Mouse (Mus musculus) intestine, embryonic 16.5 days (tissue): ENCODE data around the gene Hes3. TPM values are rescaled to one million over a fixed set of nuclear protein-coding genes. Genes with fewer than 3 reads are reported as not detected.

Experiments used
- ATAC-seq: fragments of 200-750 bp; cut with Nextera tagmentation; 2 replicates; pipeline ENCODE4 v1.8.0; 2017; ENCODE audit warnings: moderate TSS enrichment, moderate library complexity
- H3K27ac ChIP-seq: fragments of 300-500 bp; sonication (generic); 2 replicates; pipeline ENCODE4 v1.5.1; 2014; ENCODE audit warnings: mild to moderate bottlenecking, low read length
- H3K27me3 ChIP-seq: fragments of 300-500 bp; sonication (generic); replicated peaks from 2 replicates; pipeline ENCODE4 v1.6.1; 2014; ENCODE audit warnings: low read length, control low read depth, mixed read lengths; ENCODE audit not compliant: control insufficient read depth, insufficient read depth
- H3K36me3 ChIP-seq: fragments of 300-500 bp; sonication (generic); 2 replicates; pipeline ENCODE4 v1.6.1; 2014; ENCODE audit warnings: low read length, control low read depth; ENCODE audit not compliant: control insufficient read depth, insufficient read depth
- H3K4me1 ChIP-seq: fragments of 300-500 bp; sonication (generic); 2 replicates; pipeline ENCODE4 v1.6.1; 2014; ENCODE audit warnings: low read length, control low read depth, mixed read lengths; ENCODE audit not compliant: control insufficient read depth, insufficient read depth
- H3K4me2 ChIP-seq: fragments of 300-500 bp; sonication (generic); 2 replicates; pipeline ENCODE4 v1.6.1; 2014; ENCODE audit warnings: low read depth, low read length, control low read depth
- H3K4me3 ChIP-seq: fragments of 300-500 bp; sonication (generic); 2 replicates; pipeline ENCODE4 v1.5.1; 2014; ENCODE audit warnings: mild to moderate bottlenecking, low read length
- H3K9ac ChIP-seq: fragments of 300-500 bp; sonication (generic); 2 replicates; pipeline ENCODE4 v1.6.1; 2014; ENCODE audit warnings: low read depth, low read length
- H3K9me3 ChIP-seq: fragments of 300-500 bp; sonication (generic); 2 replicates; pipeline ENCODE4 v1.6.1; 2016; ENCODE audit warnings: low read length, control low read depth; ENCODE audit not compliant: control insufficient read depth
- WGBS: fragments of 180-500 bp; shearing (Covaris S2); extraction: QIAGEN DNeasy Blood & Tissue Kit; methylation state at CpG from one replicate; pipeline ENCODE4 v1.1.7; 2014; 5-methylcytosine and 5-hydroxymethylcytosine counted together
- polyA plus RNA-seq: library from polyadenylated mRNA; unstranded; fragments of >200 nt; fragmentation: Nextera tagmentation; extraction: Ambion mirVana; gene quantifications from 2 replicates; pipeline ENCODE4 v1.2.1, GENCODE M21; 2015

Hes3 gene
- polyA plus RNA-seq, 1 experiment from 2014 or later: not detected

DNA sequence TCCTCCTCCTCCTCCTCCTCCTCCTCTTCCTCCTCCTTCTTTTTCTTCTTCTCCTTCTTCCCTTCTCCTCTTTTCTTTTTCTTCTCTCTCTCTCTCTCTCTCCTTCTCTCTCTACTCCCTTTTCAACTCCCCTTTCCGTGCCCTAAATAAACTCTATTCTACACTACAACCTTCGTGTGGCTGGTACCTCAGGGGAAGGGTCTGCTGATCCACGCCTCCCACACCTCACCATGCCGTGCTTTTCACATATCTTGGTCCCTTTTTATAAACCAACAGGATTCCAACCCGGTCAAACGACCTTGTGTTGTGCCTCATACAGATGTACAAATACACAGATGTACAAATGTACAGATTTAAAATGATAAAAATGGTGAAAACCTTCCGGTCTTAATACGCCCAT, 4.9 kb upstream of the Hes3 start:
- peaks cover 17% of the 10 kb centered on the region for H3K27me3 ChIP-seq
- ATAC-seq: no peak
- peak overlapping the region; percentile 56 for H3K4me3 ChIP-seq
- peak overlapping the region; percentile 65 for H3K9ac ChIP-seq
- H3K4me2 ChIP-seq: peak overlapping the region; percentile 60
- H3K4me1 ChIP-seq: peaks cover 12% of the 10 kb centered on the region
- 6% methylated on average over 8 of the region's 8 CpGs for WGBS
- no peaks in the 10 kb centered on the region for H3K9me3 ChIP-seq
- H3K36me3 ChIP-seq: no peaks in the 10 kb centered on the region
- no peak overlapping the region for H3K27ac ChIP-seq

DNA sequence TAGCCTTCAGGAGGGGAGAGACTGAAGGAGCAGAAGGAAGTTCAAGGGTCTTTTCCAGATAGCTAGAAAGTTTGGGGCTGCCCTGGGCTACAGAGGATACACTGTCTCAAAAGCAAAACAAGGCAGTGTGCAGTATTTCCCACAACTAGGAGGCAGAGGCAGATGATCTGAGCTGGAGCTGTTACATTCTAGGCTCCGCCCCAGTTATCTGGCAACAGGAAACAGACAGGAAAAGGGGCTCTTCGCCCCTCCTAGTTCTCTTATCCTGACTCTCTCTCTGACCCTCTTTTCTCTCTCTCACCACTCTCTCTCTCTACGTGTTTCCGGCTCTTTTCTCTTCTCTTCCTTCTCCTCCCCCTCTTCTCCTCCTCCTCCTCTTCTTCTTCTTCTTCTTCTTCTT, 4.5 kb upstream of the Hes3 start:
- ATAC-seq: no peak
- H3K27me3 ChIP-seq: peaks cover 21% of the 10 kb centered on the region
- no peaks in the 10 kb centered on the region for H3K36me3 ChIP-seq
- 0 out of 2 replicates have a peak overlapping the region, but pooled peaks have one; percentile 17 for H3K9ac ChIP-seq
- H3K4me2 ChIP-seq: no peak overlapping the region
- whole genome bisulfite sequencing: 22% methylated on average over 4 of the region's 4 CpGs
- no peaks in the 10 kb centered on the region for H3K9me3 ChIP-seq
- H3K4me1 ChIP-seq: peaks cover 12% of the 10 kb centered on the region
- no peak overlapping the region; the same call in 1 of the 2 replicates for H3K27ac ChIP-seq
- no peak overlapping the region for H3K4me3 ChIP-seq

GRCm38 (mm10) chr4:152294188-152294929, 2.9 kb upstream of the Hes3 start:
- Histone ChIP-seq H3K27ac (0 out of 2 replicates have a peak overlapping the region, but pooled peaks have one; percentile 2), H3K9ac (no peak overlapping the region), H3K4me2 (no peak overlapping the region), H3K4me1 (peaks cover 16% of the 10 kb centered on the region), H3K4me3 (no peak overlapping the region), H3K9me3 (no peaks in the 10 kb centered on the region), H3K27me3 (peaks cover 35% of the 10 kb centered on the region), H3K36me3 (no peaks in the 10 kb centered on the region)
- no peak for ATAC-seq
- WGBS: 55% methylated on average over 10 of the region's 10 CpGs

- Histone ChIP-seq H3K4me3 (no peak overlapping the region), H3K27ac (no peak overlapping the region), H3K36me3 (no peaks in the 10 kb centered on the region), H3K4me1 (peaks cover 7% of the 10 kb centered on the region; the same call in 1 of the 2 replicates), H3K4me2 (no peak overlapping the region), H3K9me3 (no peaks in the 10 kb centered on the region), H3K9ac (no peak overlapping the region), H3K27me3 (peaks cover 50% of the 10 kb centered on the region)
- 16% methylated on average over 12 of the region's 12 CpGs for WGBS
- no peak for ATAC-seq
These were observed 772 bp upstream of the Hes3 start for GRCm38 (mm10) chr4:152292102-152292765.

- 23% methylated on average over 11 of the region's 11 CpGs for WGBS
- H3K27me3 ChIP-seq: peaks cover 62% of the 10 kb centered on the region
- no peak overlapping the region for H3K9ac ChIP-seq
- no peak for ATAC-seq
- H3K9me3 ChIP-seq: no peaks in the 10 kb centered on the region
- peaks cover 14% of the 10 kb centered on the region for H3K4me1 ChIP-seq
- H3K4me2 ChIP-seq: no peak overlapping the region
- H3K27ac ChIP-seq: no peak overlapping the region
- no peak overlapping the region for H3K4me3 ChIP-seq
- H3K36me3 ChIP-seq: no peaks in the 10 kb centered on the region
These were observed 471 bp downstream of the Hes3 start for GRCm38 (mm10) chr4:152290991-152291390.

DNA sequence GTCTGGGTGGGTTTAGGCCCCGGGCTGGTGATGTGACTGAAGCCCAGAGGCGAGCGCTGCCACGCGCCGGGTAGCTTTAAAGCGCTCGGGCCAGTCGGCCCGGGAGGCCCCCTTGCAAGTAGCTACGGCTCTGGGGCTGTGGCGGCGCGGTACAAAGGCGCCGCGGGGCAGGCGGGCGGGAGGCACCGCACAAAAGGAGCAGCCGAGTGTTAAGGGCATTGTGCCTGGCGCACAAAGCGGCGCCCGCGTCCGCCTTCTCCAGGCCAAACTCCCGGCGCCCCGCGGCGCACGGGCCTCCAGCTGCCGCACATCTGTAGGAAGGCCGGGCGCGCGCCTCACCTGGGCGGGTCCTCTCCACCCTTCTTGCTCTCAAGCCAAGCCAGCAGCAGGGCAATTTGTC, 1.1 kb downstream of the Hes3 start:
- H3K4me3 ChIP-seq: peak overlapping the region; percentile 24
- no peak overlapping the region for H3K9ac ChIP-seq
- ATAC-seq: no peak
- peaks cover 14% of the 10 kb centered on the region for H3K4me1 ChIP-seq
- WGBS: under 1% methylated on average over 39 of the region's 39 CpGs
- no peak overlapping the region for H3K27ac ChIP-seq
- peak overlapping the region; percentile 46 for H3K4me2 ChIP-seq
- no peaks in the 10 kb centered on the region for H3K36me3 ChIP-seq
- H3K27me3 ChIP-seq: peaks cover 66% of the 10 kb centered on the region
- no peaks in the 10 kb centered on the region for H3K9me3 ChIP-seq

DNA sequence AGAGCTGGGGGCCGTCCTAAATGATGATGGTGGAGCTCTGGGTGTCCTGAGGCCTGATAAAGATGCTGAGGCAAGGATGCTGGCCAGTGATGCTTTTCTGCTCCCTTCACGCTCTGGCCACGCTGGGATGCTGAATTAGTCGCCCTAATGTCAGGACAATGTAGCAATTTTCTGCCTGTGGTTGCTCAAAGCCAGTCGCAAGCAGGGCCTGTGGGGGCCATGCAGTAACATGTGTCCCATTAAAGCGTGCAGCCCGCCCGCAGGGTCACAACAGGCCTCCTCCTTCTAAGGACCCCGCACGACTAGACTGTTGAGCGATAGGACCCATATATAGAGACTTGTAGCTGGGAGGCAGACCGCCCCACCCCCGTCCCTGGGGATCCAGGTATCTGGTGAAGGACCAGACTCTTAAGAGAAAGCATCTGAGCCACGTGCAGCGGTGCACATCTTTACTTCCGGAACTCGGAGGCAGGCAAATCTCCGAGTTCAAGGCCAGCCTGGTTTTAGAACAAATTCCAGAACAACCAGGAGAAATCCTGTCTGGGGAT, 3.0 kb downstream of the Hes3 start:
- Histone ChIP-seq H3K27me3 (peaks cover 82% of the 10 kb centered on the region), H3K4me3 (no peak overlapping the region), H3K9me3 (no peaks in the 10 kb centered on the region), H3K4me1 (peaks cover 13% of the 10 kb centered on the region), H3K4me2 (no peak overlapping the region), H3K36me3 (no peaks in the 10 kb centered on the region), H3K9ac (no peak overlapping the region), H3K27ac (no peak overlapping the region)
- no peak for ATAC-seq
- WGBS: 55% methylated on average over 18 of the region's 18 CpGs

GRCm38 (mm10) chr4:152287317-152288120, 3.9 kb downstream of the Hes3 start:
- H3K27me3 ChIP-seq: peaks cover 82% of the 10 kb centered on the region
- peaks cover 21% of the 10 kb centered on the region for H3K4me1 ChIP-seq
- no peak overlapping the region for H3K9ac ChIP-seq
- 22% methylated on average over 19 of the region's 19 CpGs for WGBS
- no peak overlapping the region for H3K4me3 ChIP-seq
- H3K36me3 ChIP-seq: no peaks in the 10 kb centered on the region
- no peak overlapping the region for H3K4me2 ChIP-seq
- no peak overlapping the region for H3K27ac ChIP-seq
- H3K9me3 ChIP-seq: no peaks in the 10 kb centered on the region
- no peak for ATAC-seq

DNA sequence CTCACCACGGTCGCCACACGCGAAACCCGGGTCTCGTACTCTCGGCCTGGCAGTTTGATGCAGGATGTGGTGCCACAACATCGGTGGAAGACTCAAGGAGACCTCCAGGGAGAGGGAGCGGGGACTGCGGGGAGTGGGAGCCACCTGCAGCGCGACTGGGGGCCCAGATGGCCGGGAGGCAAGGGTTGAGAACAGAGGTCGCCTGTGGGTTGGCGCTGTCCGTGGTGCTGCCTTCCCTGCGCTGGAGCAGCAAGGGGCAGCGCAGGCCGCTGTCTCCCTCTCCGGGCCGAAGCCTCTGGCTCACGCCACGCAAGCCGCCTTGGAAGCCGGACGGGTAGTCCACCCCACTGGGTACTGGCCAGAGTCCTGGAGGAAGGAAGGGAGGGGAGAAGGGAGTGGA, 4.6 kb downstream of the Hes3 start:
- Histone ChIP-seq H3K4me1 (peaks cover 21% of the 10 kb centered on the region), H3K27ac (no peak overlapping the region), H3K4me3 (no peak overlapping the region), H3K36me3 (no peaks in the 10 kb centered on the region), H3K9ac (no peak overlapping the region), H3K4me2 (no peak overlapping the region), H3K9me3 (no peaks in the 10 kb centered on the region), H3K27me3 (peaks cover 83% of the 10 kb centered on the region)
- ATAC-seq: 0 out of 2 replicates have a peak, but pooled peaks have one; percentile 20
- 5% methylated on average over 22 of the region's 26 CpGs for WGBS
